11 mouse cellular contexts compared by ENCODE assay signal in genomic region chr19:44926781-44927180, GRCm38 (mm10).
"Had no signal": no experiment of that assay in that cellular context is flagged by ENCODE, and none has a peak within 500 bp of the region (broad histone marks: within the 10 kb centered on the region; RNA-seq: fewer than 3 reads in every experiment).

No protein-coding gene starts in this region.

- H3K4me2 ChIP-seq: kidney, embryonic 15.5 days; limb, embryonic 13.5 days; neural tube, embryonic 12.5 days had no signal

- H3K9ac ChIP-seq: kidney, embryonic 15.5 days; limb, embryonic 13.5 days; liver, embryonic 14.5 days; neural tube, embryonic 12.5 days had no signal

- H3K36me3 ChIP-seq: kidney, embryonic 15.5 days; limb, embryonic 13.5 days; neural tube, embryonic 12.5 days had no signal

- H3K27me3 ChIP-seq: kidney, embryonic 15.5 days; limb, embryonic 13.5 days; neural tube, embryonic 12.5 days had no signal

- H3K4me3 ChIP-seq: kidney, embryonic 15.5 days; limb, embryonic 13.5 days; neural tube, embryonic 12.5 days had no signal

- H3K27ac ChIP-seq: liver, embryonic 14.5 days; neural tube, embryonic 12.5 days had no signal

- DNase-seq: kidney, adult 2 months; kidney, postnatal 14 days; lung, adult 18-20 months; lung, postnatal 36 days; midbrain, embryonic 14.5 days; thymus, adult 2 months; thymus, postnatal 25 days had no signal

- H3K9me3 ChIP-seq: kidney, embryonic 15.5 days; limb, embryonic 13.5 days; neural tube, embryonic 12.5 days had no signal
